Mouse (Mus musculus) E14TG2a.4 (cell line): ENCODE data around the gene Celf5.

ENCODE experiments used
- CTCF ChIP-seq: conservative IDR thresholded peaks from 2 replicates; pipeline ENCODE4 v1.5.1; 2014; ENCODE audit warnings: low read length
- NANOG ChIP-seq: IDR thresholded peaks from 2 replicates; pipeline ENCODE4 v1.6.1; 2014; ENCODE audit warnings: borderline replicate concordance, low read length, mixed read lengths

GRCm38 (mm10) chr10:81500032-81500431, 17.5 kb upstream of the Celf5 start, which contains the start of gene S1pr4:
- TF ChIP-seq CTCF = no peak
- TF ChIP-seq NANOG = no peak
